Mouse (Mus musculus) forebrain, embryonic 16.5 days (tissue): ENCODE data around the gene Rab11a. TPM values are rescaled to one million over a fixed set of nuclear protein-coding genes. Genes with fewer than 3 reads are reported as not detected.

Experiments used
- ATAC-seq: fragments of 200-750 bp; cut with Nextera tagmentation; 2 replicates; pipeline ENCODE4 v1.8.0; 2017; ENCODE audit warnings: mild to moderate bottlenecking, moderate library complexity
- H3K27ac ChIP-seq: fragments of 300-500 bp; sonication (generic); 2 replicates; pipeline ENCODE4 v1.5.1; 2014; ENCODE audit warnings: low read length, control low read depth
- H3K27me3 ChIP-seq: fragments of 300-500 bp; sonication (generic); replicated peaks from 2 replicates; pipeline ENCODE4 v1.6.1; 2014; ENCODE audit warnings: low read length; ENCODE audit not compliant: control insufficient read depth, insufficient read depth
- H3K36me3 ChIP-seq: fragments of 300-500 bp; sonication (generic); 2 replicates; pipeline ENCODE4 v1.6.1; 2014; ENCODE audit not compliant: control insufficient read depth, insufficient read depth
- H3K4me1 ChIP-seq: fragments of 300-500 bp; sonication (generic); replicated peaks from 2 replicates; pipeline ENCODE4 v1.6.1; 2014; ENCODE audit warnings: low read length; ENCODE audit not compliant: control insufficient read depth, insufficient read depth
- H3K4me2 ChIP-seq: fragments of 300-500 bp; sonication (generic); 2 replicates; pipeline ENCODE4 v1.6.1; 2014; ENCODE audit warnings: mild to moderate bottlenecking, low read length, control low read depth
- H3K4me3 ChIP-seq: fragments of 300-500 bp; sonication (generic); replicated peaks from 2 replicates; pipeline ENCODE4 v1.5.1; 2014; ENCODE audit warnings: mild to moderate bottlenecking, low read length, control low read depth
- H3K9ac ChIP-seq: fragments of 300-500 bp; sonication (generic); replicated peaks from 2 replicates; pipeline ENCODE4 v1.6.1; 2014; ENCODE audit warnings: low read depth, low read length, control low read depth
- H3K9me3 ChIP-seq: fragments of 300-500 bp; sonication (generic); 2 replicates; pipeline ENCODE4 v1.6.1; 2016; ENCODE audit warnings: low read length; ENCODE audit not compliant: control insufficient read depth
- WGBS: fragments of 180-500 bp; shearing (Covaris S2); extraction: QIAGEN DNeasy Blood & Tissue Kit; methylation state at CpG from one replicate; pipeline ENCODE4 v1.1.7; 2014; 5-methylcytosine and 5-hydroxymethylcytosine counted together
- polyA plus RNA-seq: library from polyadenylated mRNA; unstranded; fragments of >200 nt; fragmentation: Nextera tagmentation; extraction: Ambion mirVana; gene quantifications from 2 replicates; pipeline ENCODE4 v1.2.1, GENCODE M21; 2015

Gene Rab11a
- polyA plus RNA-seq, 1 experiment from 2014 or later, result 396 TPM

- H3K27ac ChIP-seq, result no peak overlapping the region
Observed at GRCm38 (mm10) chr9:64702391-64702790, 35.2 kb downstream of the Rab11a start.

DNA sequence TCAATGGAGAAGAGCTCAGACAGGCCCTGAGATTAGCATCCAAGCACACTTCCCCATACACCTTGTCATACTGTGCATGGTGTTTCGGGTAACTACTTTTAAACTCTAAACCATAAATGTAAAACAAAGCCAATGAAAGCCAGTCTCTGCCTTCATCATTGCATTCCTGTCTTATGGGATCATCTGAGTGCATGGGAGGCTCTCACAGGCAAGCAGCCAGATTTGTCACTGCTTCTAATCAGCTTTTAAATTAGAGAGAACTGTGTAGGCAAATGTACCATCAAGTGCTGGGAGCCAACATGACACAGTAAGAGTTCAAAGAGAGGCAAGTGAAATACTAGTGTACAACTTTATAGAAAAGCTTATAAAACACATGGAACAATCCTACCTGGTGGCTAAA lies 35.9 kb downstream of the Rab11a start:
- Histone ChIP-seq H3K36me3 (0 out of 2 replicates have a peak, but pooled peaks cover under 1% of the 10 kb centered on the region), H3K4me3 (no peak overlapping the region), H3K27ac (no peak overlapping the region), H3K4me1 (no peaks in the 10 kb centered on the region), H3K9ac (no peak overlapping the region), H3K4me2 (no peak overlapping the region), H3K27me3 (no peaks in the 10 kb centered on the region), H3K9me3 (no peaks in the 10 kb centered on the region)
- 68% methylated on average over 1 of the region's 1 CpGs for WGBS
- ATAC-seq, result no peak

More at GRCm38 (mm10) chr9:64702391-64702790, 35.2 kb downstream of the Rab11a start:
- no peak overlapping the region for H3K9ac ChIP-seq
- H3K36me3 ChIP-seq, result peaks cover 2% of the 10 kb centered on the region; the same call in 1 of the 2 replicates
- no peak overlapping the region for H3K4me2 ChIP-seq
- H3K4me3 ChIP-seq, result no peak overlapping the region
- no peaks in the 10 kb centered on the region for H3K4me1 ChIP-seq
- no peaks in the 10 kb centered on the region for H3K9me3 ChIP-seq
- no peak for ATAC-seq
- H3K27me3 ChIP-seq, result no peaks in the 10 kb centered on the region

GRCm38 (mm10) chr9:64700451-64701311 lies 36.9 kb downstream of the Rab11a start:
- Histone ChIP-seq H3K9me3 (no peaks in the 10 kb centered on the region), H3K9ac (no peak overlapping the region), H3K4me2 (no peak overlapping the region), H3K27ac (no peak overlapping the region), H3K4me1 (no peaks in the 10 kb centered on the region), H3K36me3 (0 out of 2 replicates have a peak, but pooled peaks cover 2% of the 10 kb centered on the region), H3K4me3 (no peak overlapping the region), H3K27me3 (no peaks in the 10 kb centered on the region)
- ATAC-seq, result no peak
- 91% methylated on average over 4 of the region's 4 CpGs for WGBS

DNA sequence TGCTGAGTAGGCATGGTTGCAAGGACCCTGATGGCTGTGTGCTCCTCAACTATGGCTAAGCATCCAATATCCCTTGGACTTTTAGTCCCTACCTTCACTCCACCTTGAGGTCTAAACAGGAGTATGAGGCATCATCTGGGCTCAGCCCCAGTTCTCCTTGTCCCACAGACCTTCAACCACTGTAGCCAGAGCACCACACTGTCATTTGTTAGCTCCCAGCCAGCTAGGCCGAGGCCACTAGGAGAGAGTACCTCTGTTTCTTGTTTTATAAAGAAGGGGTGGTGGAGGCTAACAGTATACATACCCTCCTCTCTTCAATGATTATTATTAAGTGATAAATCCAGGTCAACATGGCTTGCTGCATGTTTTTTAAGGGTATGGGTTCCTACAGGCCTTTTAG lies 39.0 kb downstream of the Rab11a start:
- Histone ChIP-seq H3K9me3 (no peaks in the 10 kb centered on the region), H3K4me2 (no peak overlapping the region), H3K4me1 (no peaks in the 10 kb centered on the region), H3K4me3 (no peak overlapping the region), H3K36me3 (peaks cover 5% of the 10 kb centered on the region; the same call in 1 of the 2 replicates), H3K27me3 (no peaks in the 10 kb centered on the region), H3K27ac (no peak overlapping the region), H3K9ac (no peak overlapping the region)
- ATAC-seq, result no peak
- WGBS, result 100% methylated on average over 1 of the region's 1 CpGs

GRCm38 (mm10) chr9:64697677-64698076 lies 39.9 kb downstream of the Rab11a start:
- no peak for ATAC-seq
- WGBS, result 86% methylated on average over 5 of the region's 5 CpGs
- no peak overlapping the region for H3K27ac ChIP-seq
- peaks cover 5% of the 10 kb centered on the region; the same call in 1 of the 2 replicates for H3K36me3 ChIP-seq
- H3K27me3 ChIP-seq, result no peaks in the 10 kb centered on the region
- H3K9ac ChIP-seq, result no peak overlapping the region
- H3K4me2 ChIP-seq, result no peak overlapping the region
- H3K4me1 ChIP-seq, result no peaks in the 10 kb centered on the region
- H3K4me3 ChIP-seq, result no peak overlapping the region
- H3K9me3 ChIP-seq, result no peaks in the 10 kb centered on the region

GRCm38 (mm10) chr9:64697006-64697405 lies 40.6 kb downstream of the Rab11a start:
- 76% methylated on average over 1 of the region's 1 CpGs for WGBS
- no peak overlapping the region for H3K4me2 ChIP-seq
- H3K27ac ChIP-seq, result no peak overlapping the region
- no peak for ATAC-seq
- H3K27me3 ChIP-seq, result no peaks in the 10 kb centered on the region
- H3K4me3 ChIP-seq, result no peak overlapping the region
- no peaks in the 10 kb centered on the region for H3K4me1 ChIP-seq
- peaks cover 5% of the 10 kb centered on the region; the same call in 1 of the 2 replicates for H3K36me3 ChIP-seq
- no peak overlapping the region for H3K9ac ChIP-seq
- no peaks in the 10 kb centered on the region for H3K9me3 ChIP-seq

DNA sequence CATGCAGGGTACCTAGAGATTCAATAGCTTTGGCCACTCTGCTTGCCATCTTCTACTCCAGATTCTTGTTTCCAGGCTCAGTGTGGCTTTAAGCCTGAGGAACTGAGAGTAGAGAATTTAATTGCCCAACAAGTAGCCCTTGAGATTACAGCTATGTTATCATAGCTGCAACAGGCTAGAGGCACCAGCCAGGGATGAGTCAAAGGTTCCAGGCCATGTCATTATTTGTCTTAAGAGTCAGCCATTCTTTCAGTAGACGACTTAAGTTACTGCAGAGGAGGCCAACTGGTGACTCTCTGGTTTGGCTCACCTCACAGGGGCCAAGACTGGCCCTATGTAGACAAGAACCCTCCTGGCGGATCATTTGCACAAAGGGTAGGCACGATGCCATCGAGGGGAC lies 41.2 kb downstream of the Rab11a start:
- 89% methylated on average over 4 of the region's 4 CpGs for WGBS
- H3K9me3 ChIP-seq, result no peaks in the 10 kb centered on the region
- no peak for ATAC-seq

DNA sequence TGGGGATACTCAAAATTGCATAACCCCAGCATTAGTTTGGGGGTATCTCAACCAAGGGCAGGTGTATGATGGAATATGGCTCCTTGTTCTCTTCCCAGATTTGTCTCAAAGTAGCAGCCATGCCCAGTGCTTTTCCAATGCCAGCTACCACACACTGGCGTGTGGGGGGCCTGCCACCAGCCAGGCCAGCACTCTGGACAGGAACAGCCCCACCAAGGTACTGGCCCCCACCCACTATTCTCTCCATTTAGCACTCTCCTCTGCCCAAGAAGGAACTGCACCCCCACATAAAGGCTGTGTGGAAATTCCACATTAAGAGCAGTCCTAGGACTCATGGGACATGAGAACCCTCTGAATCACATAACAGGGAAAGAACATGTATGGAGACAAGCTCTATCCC lies 42.3 kb downstream of the Rab11a start:
- Histone ChIP-seq H3K27ac (no peak overlapping the region), H3K4me2 (no peak overlapping the region), H3K27me3 (no peaks in the 10 kb centered on the region), H3K4me1 (no peaks in the 10 kb centered on the region), H3K4me3 (no peak overlapping the region), H3K9ac (no peak overlapping the region), H3K9me3 (no peaks in the 10 kb centered on the region), H3K36me3 (peaks cover 5% of the 10 kb centered on the region; the same call in 1 of the 2 replicates)
- 100% methylated on average over 1 of the region's 1 CpGs for WGBS
- no peak for ATAC-seq

More for the DNA sequence above, 41.2 kb downstream of the Rab11a start:
- Histone ChIP-seq H3K27ac (no peak overlapping the region), H3K36me3 (peaks cover 5% of the 10 kb centered on the region; the same call in 1 of the 2 replicates), H3K4me3 (no peak overlapping the region), H3K4me2 (no peak overlapping the region), H3K4me1 (no peaks in the 10 kb centered on the region), H3K27me3 (no peaks in the 10 kb centered on the region), H3K9ac (no peak overlapping the region)

- no peaks in the 10 kb centered on the region for H3K27me3 ChIP-seq
- H3K4me1 ChIP-seq, result no peaks in the 10 kb centered on the region
- H3K27ac ChIP-seq, result no peak overlapping the region
- H3K36me3 ChIP-seq, result peaks cover 5% of the 10 kb centered on the region; the same call in 1 of the 2 replicates
- ATAC-seq, result no peak
- 84% methylated on average over 2 of the region's 2 CpGs for WGBS
- no peak overlapping the region for H3K9ac ChIP-seq
- no peak overlapping the region for H3K4me3 ChIP-seq
- H3K4me2 ChIP-seq, result no peak overlapping the region
- H3K9me3 ChIP-seq, result no peaks in the 10 kb centered on the region
Observed at GRCm38 (mm10) chr9:64693094-64693493, 44.5 kb downstream of the Rab11a start.
